Mouse (Mus musculus) bone marrow, adult 2 months (tissue): ENCODE data around the gene Dysf.

ENCODE experiments used
- CTCF ChIP-seq: fragments of 200-500 bp; IDR thresholded peaks from 2 replicates; pipeline ENCODE4 v1.5.1; 2011; ENCODE audit warnings: low read length, control low read depth; ENCODE audit not compliant: control insufficient read depth, insufficient read depth
- POLR2A ChIP-seq: fragments of 200-500 bp; IDR thresholded peaks from 2 replicates; pipeline ENCODE4 v1.6.1; 2011; ENCODE audit warnings: low read depth, mild to moderate bottlenecking, control low read depth, low read length, borderline replicate concordance; ENCODE audit not compliant: control insufficient read depth

GRCm38 (mm10) chr6:84196511-84196910 is 188.1 kb downstream of the Dysf start:
- TF ChIP-seq CTCF (no peak), POLR2A (no peak)
